Mouse (Mus musculus) retina, postnatal 7 days (tissue): ENCODE measurements at regions not wholly inside any gene's neighbourhood (a gene's known extent, or its start where the extent isn't known, plus 50 kb on each side); places are given as distances from the start of the nearest gene placed in this dataset.

ENCODE experiments used
- DNase-seq: peaks from one replicate; pipeline ENCODE4 v3.0.0-alpha.2; 2012; ENCODE audit warnings: low read depth, low spot score

DNA sequence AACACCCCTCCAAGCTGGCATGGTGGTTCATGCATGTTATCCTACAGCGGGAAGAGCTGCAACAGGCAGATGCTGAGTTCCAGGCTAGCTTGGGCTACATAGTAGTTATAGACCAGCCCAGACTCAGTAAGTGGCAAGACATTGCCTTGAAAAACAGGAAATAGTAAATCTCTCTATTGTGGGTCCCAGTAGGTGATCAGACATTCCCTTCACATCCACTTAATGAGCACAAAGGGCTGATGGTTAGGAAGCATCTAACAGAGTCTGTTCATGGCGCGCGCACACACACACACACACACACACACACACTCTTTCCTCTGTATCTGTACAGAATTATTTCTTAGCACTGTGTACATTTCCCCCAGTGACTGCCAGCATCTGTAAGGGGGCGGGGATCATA is 64.0 kb upstream of the Map1b start:
- DNase-seq, result no peak

DNA sequence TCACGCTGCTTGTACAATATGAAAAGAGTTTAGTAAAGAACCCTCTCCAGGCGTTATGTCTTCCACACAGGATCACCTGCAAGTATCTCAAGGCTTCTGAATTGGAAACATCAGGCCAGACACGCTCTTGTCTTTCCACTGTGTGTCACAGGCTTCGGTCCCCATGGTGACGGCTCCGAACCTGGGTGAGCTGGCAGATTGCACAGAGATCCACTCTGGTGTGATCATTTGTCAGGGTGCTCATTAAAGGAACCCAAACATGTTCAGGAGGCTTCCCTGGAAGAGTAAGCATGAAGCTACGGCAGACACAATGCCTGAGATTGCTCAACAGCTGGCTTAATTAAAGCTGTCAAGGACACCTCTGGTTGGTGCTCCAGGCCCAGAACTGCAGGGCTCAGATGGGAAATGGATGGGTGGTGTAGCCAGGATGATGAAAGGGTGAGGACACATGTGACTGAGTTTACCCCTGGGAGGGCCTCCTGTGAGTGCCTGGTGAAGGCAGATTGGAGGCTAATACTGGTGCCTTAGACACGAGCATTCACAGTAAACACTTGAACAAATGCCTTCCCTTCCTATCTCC is 63.3 kb upstream of the Map1b start:
- no peak for DNase-seq

DNA sequence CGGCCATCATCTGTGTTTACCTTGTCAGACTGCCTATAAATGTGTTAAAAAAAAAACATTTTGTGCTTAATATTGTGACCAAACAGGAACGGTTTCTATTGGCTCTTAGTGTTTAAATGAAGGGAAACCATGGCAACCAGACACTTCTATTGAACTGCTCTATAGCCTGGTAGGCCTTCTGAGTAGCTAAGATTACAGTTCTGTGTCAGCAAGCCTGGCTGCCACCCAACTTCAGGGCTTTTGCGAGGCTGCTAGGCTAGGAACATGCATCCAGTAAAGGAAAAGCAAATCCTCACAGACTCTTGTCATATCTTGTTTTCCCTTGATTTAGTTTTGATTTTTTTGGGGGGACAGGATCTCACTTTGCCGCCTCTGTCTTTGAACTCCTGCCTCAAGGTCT is 61.3 kb upstream of the Map1b start:
- no peak for DNase-seq

DNA sequence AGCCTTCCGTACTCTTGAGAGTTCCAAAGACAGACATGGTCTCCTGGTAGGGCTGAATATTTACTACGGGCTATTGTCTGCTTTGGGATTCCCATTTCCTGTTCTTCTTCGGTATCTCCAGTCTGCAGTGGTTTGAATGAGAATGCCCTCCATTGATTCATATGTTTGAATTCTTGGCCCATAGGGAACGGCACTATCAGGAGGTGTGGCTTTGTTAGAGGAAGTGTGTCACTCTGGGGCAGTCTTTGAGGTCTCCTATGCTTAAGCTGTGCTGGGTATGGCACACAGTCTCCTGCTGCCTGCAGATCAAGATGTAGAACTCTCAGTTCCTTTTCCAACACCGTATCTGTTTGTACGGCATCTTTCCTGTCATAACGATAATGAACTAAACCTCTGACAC is 56.7 kb upstream of the Map1b start:
- no peak for DNase-seq

DNA sequence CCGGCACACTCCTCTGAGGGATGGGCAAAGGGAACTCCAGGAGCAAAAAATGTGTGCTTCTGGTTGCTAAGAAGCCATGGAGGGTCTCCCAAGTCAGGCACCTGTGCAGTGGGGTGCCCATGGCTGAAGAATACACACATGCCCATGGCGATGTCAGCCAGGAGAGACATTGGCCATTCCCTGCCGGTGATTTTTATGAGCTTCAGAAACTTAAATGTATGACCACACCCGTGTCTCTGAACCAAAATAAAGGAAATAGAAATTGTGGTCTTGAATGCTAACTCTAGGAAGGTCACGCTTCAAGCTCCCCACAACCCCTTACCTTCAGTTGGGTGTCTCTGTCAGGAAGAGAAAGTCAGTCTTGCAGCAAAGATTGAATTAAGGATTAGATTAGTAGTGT is 56.0 kb upstream of the Map1b start:
- no peak for DNase-seq
